Mouse (Mus musculus): ENCODE results near the gene Ikzf2. TPM values are rescaled to one million over a fixed set of nuclear protein-coding genes. Genes with fewer than 3 reads are reported as not detected.

The Ikzf2 gene
- total RNA-seq, 2 experiments from 2014 or later: 5.8 to 6.5 TPM

- DNase-seq (ENCODE audit: low spot score in 2 of 2): no peak
Observed at GRCm38 (mm10) chr1:69518012-69518411, 169.0 kb downstream of the Ikzf2 start.

GRCm38 (mm10) chr1:69516144-69516543 is 170.9 kb downstream of the Ikzf2 start:
- no peak for DNase-seq (ENCODE audit: low spot score in 2 of 2)

GRCm38 (mm10) chr1:69513595-69514250 is 173.3 kb downstream of the Ikzf2 start:
- no peak for DNase-seq (ENCODE audit: low spot score in 2 of 2)

- DNase-seq (ENCODE audit: low spot score in 2 of 2): no peak
Observed at GRCm38 (mm10) chr1:69508275-69508674, 178.8 kb downstream of the Ikzf2 start.

- DNase-seq (ENCODE audit: low spot score in 2 of 2): no peak
Observed at GRCm38 (mm10) chr1:69507513-69507912, 179.5 kb downstream of the Ikzf2 start.

- DNase-seq (ENCODE audit: low spot score in 2 of 2): no peak
Observed at GRCm38 (mm10) chr1:69506615-69507159, 180.4 kb downstream of the Ikzf2 start.

GRCm38 (mm10) chr1:69506011-69506410 is 181.0 kb downstream of the Ikzf2 start:
- no peak for DNase-seq (ENCODE audit: low spot score in 2 of 2)

- DNase-seq (ENCODE audit: low spot score in 2 of 2): no peak
Observed at GRCm38 (mm10) chr1:69500388-69500787, 186.7 kb downstream of the Ikzf2 start.

GRCm38 (mm10) chr1:69499652-69500051 is 187.4 kb downstream of the Ikzf2 start:
- no peak for DNase-seq (ENCODE audit: low spot score in 2 of 2)

GRCm38 (mm10) chr1:69498862-69499306 is 188.2 kb downstream of the Ikzf2 start:
- no peak for DNase-seq (ENCODE audit: low spot score in 2 of 2)

GRCm38 (mm10) chr1:69496055-69496454 is 191.0 kb downstream of the Ikzf2 start:
- DNase-seq (ENCODE audit: low spot score in 2 of 2): no peak

- no peak for DNase-seq (ENCODE audit: low spot score in 2 of 2)
Observed at GRCm38 (mm10) chr1:69493309-69494047, 193.6 kb downstream of the Ikzf2 start.

GRCm38 (mm10) chr1:69492013-69492412 is 195.0 kb downstream of the Ikzf2 start:
- no peak for DNase-seq (ENCODE audit: low spot score in 2 of 2)

GRCm38 (mm10) chr1:69489026-69489425 is 198.0 kb downstream of the Ikzf2 start:
- no peak for DNase-seq (ENCODE audit: low spot score in 2 of 2)

- DNase-seq (ENCODE audit: low spot score in 2 of 2): no peak
Observed at GRCm38 (mm10) chr1:69488625-69489024, 198.4 kb downstream of the Ikzf2 start.

Other genes starting within 250 kb of the Ikzf2 start
- not detected for gene Spag16, start 139.7 kb upstream of the Ikzf2 start, total RNA-seq (2021)